8 mouse cellular contexts compared by ENCODE assay signal in genomic region chr10:3366870-3367431, GRCm38 (mm10). TPM values are rescaled to one million over a fixed set of nuclear protein-coding genes. Genes with fewer than 3 reads are reported as not detected.
DNase-seq lines count a peak whose midpoint lies in the region; ATAC-seq lines count a peak whose summit lies in the region.

No protein-coding gene starts in this region.

- H3K27me3 ChIP-seq in intestine, embryonic 14.5 days (replicated peaks; ENCODE audit: control insufficient read depth, insufficient read depth, low read length): peaks cover 32% of the 10 kb centered on the region
- peaks cover 41% of the 10 kb centered on the region for H3K27me3 ChIP-seq in liver, embryonic 12.5 days (replicated peaks)
- H3K27me3 ChIP-seq in neural tube, embryonic 15.5 days (replicated peaks): no peaks in the 10 kb centered on the region

- H3K9ac ChIP-seq in intestine, embryonic 14.5 days (ENCODE audit: low read length): no peak overlapping the region
- no peak overlapping the region for H3K9ac ChIP-seq in liver, embryonic 12.5 days
- peak overlapping the region; percentile 79 for H3K9ac ChIP-seq in neural tube, embryonic 15.5 days (replicated peaks)

- WGBS in intestine, embryonic 14.5 days: 1% methylated on average over 24 of the region's 26 CpGs
- 4% methylated on average over 26 of the region's 26 CpGs for WGBS in liver, embryonic 12.5 days (ENCODE audit: insufficient replicate concordance)
- WGBS in neural tube, embryonic 15.5 days: 2% methylated on average over 26 of the region's 26 CpGs

- H3K9me3 ChIP-seq in intestine, embryonic 14.5 days (ENCODE audit: control insufficient read depth, low read length): no peaks in the 10 kb centered on the region
- no peaks in the 10 kb centered on the region for H3K9me3 ChIP-seq in liver, embryonic 12.5 days (replicated peaks)
- H3K9me3 ChIP-seq in neural tube, embryonic 15.5 days (replicated peaks): no peaks in the 10 kb centered on the region

- no peaks in the 10 kb centered on the region for H3K4me1 ChIP-seq in intestine, embryonic 14.5 days (replicated peaks; ENCODE audit: control insufficient read depth, insufficient read depth, low read length)
- H3K4me1 ChIP-seq in liver, embryonic 12.5 days: no peaks in the 10 kb centered on the region
- H3K4me1 ChIP-seq in neural tube, embryonic 15.5 days: peaks cover 13% of the 10 kb centered on the region

- peak overlapping the region; percentile 95 for H3K4me2 ChIP-seq in intestine, embryonic 14.5 days (ENCODE audit: low read length)
- peak overlapping the region; percentile 72 for H3K4me2 ChIP-seq in liver, embryonic 12.5 days
- H3K4me2 ChIP-seq in neural tube, embryonic 15.5 days: peak overlapping the region; percentile 79

- no peak overlapping the region for H3K27ac ChIP-seq in intestine, embryonic 14.5 days (ENCODE audit: low read depth)
- H3K27ac ChIP-seq in liver, embryonic 12.5 days: no peak overlapping the region
- peak overlapping the region; percentile 90 for H3K27ac ChIP-seq in neural tube, embryonic 15.5 days (replicated peaks)

- H3K4me3 ChIP-seq in intestine, embryonic 14.5 days (ENCODE audit: low read depth, low read length): peak overlapping the region; percentile 60
- peak overlapping the region; percentile 52 for H3K4me3 ChIP-seq in liver, embryonic 12.5 days
- H3K4me3 ChIP-seq in neural tube, embryonic 15.5 days (replicated peaks): peak overlapping the region; percentile 82

- no peaks in the 10 kb centered on the region for H3K36me3 ChIP-seq in intestine, embryonic 14.5 days (ENCODE audit: control insufficient read depth, insufficient read depth, low read length)
- H3K36me3 ChIP-seq in liver, embryonic 12.5 days: no peaks in the 10 kb centered on the region
- no peaks in the 10 kb centered on the region for H3K36me3 ChIP-seq in neural tube, embryonic 15.5 days

- peak; percentile 20 to 46 for DNase-seq in lung, adult 18-20 months
- no peak for DNase-seq in lung, postnatal 25 days (ENCODE audit: low spot score)
- peak; percentile 64 to 65 for DNase-seq in cerebellum, postnatal 10 days
- DNase-seq in gastrocnemius, adult 8-10 months (ENCODE audit: low spot score in 2 of 2): peak; percentile 21 to 30
- peak; percentile 69 for DNase-seq in intestine, embryonic 14.5 days (ENCODE audit: low spot score)
- DNase-seq in T-cell, adult 2 months (ENCODE audit: low spot score): no peak

- ATAC-seq in intestine, embryonic 14.5 days (replicated peaks; ENCODE audit: low FRiP score, low TSS enrichment, low read depth): peak; percentile 40; the same call in 1 of the 2 replicates
- ATAC-seq in liver, embryonic 12.5 days: no peak
- ATAC-seq in neural tube, embryonic 15.5 days (ENCODE audit: low FRiP score): peak; percentile 54

RNA-seq across cellular contexts. Expression of gene Ppp1r14c, which starts 1.1 kb away (rescaled TPM):
- total RNA-seq in gastrocnemius, adult 8-10 months (2022): 10 to 100 TPM; 66.7 to 86.3 (median 77.8) TPM
- 2.2 and 2.6 TPM in 2 replicates for polyA plus RNA-seq in intestine, embryonic 14.5 days (2014; fragmentation: Nextera tagmentation; extraction: Ambion mirVana)
- 0.19 and 0.30 TPM in 2 replicates for polyA plus RNA-seq in liver, embryonic 12.5 days (2016; fragmentation: Nextera tagmentation; extraction: Ambion mirVana)
- 56.1 and 66.5 TPM in 2 replicates for polyA plus RNA-seq in neural tube, embryonic 15.5 days (2015; fragmentation: Nextera tagmentation; extraction: Ambion mirVana)

Comparison
In these comparisons a context has a peak if more than half of its experiments do, and no peak if none do; other contexts are left out.
1. DNase-seq: peak in lung, adult 18-20 months (2 of 2), cerebellum, postnatal 10 days (2 of 2), gastrocnemius, adult 8-10 months (2 of 2) and intestine, embryonic 14.5 days (single experiment); none in lung, postnatal 25 days (single experiment) and T-cell, adult 2 months (single experiment).
2. RNA of gene Ppp1r14c, which starts 1.1 kb away (polyA plus RNA-seq): 56.1 to 66.5 TPM in neural tube, embryonic 15.5 days; 2.2 to 2.6 TPM in intestine, embryonic 14.5 days and 0.19 to 0.30 TPM in liver, embryonic 12.5 days; every median in the first group is over 10 times any median in the second.
3. Peak in every context shown above with its lines, with median percentiles within 50 percentile points of each other: H3K4me2 ChIP-seq and H3K4me3 ChIP-seq.